Mouse (Mus musculus) spleen, adult 2 months (tissue): ENCODE measurements around the gene Atp13a4. TPM values are rescaled to one million over a fixed set of nuclear protein-coding genes. Genes with fewer than 3 reads are reported as not detected.

Experiments used
- DNase-seq, 2 experiments: peaks; one replicate each; pipeline versions ENCODE4 v3.0.0 to v3.0.0-alpha.2; 2012 to 2021; ENCODE audit warnings: low spot score in 2 of 2, low read depth in 1 of 2
- H3K27ac ChIP-seq: fragments of 200-500 bp; 2 replicates; pipeline ENCODE4 v1.5.1; 2012; ENCODE audit warnings: low read length, inconsistent platforms; ENCODE audit not compliant: insufficient read depth
- H3K27me3 ChIP-seq: fragments of 200-500 bp; 2 replicates; pipeline ENCODE4 v1.6.1; 2012; ENCODE audit warnings: mild to moderate bottlenecking, moderate library complexity, low read length, inconsistent platforms; ENCODE audit not compliant: control insufficient read depth, insufficient read depth
- H3K36me3 ChIP-seq: fragments of 200-500 bp; 2 replicates; pipeline ENCODE4 v1.6.1; 2012; ENCODE audit warnings: mild to moderate bottlenecking, low read length, inconsistent platforms; ENCODE audit not compliant: control insufficient read depth, insufficient read depth
- H3K4me1 ChIP-seq: fragments of 200-500 bp; 2 replicates; pipeline ENCODE4 v1.6.1; 2011; ENCODE audit warnings: inconsistent platforms; ENCODE audit not compliant: control insufficient read depth, insufficient read depth, insufficient read length
- H3K4me3 ChIP-seq: fragments of 200-500 bp; 2 replicates; pipeline ENCODE4 v1.5.1; 2011; ENCODE audit warnings: mild to moderate bottlenecking, inconsistent platforms; ENCODE audit not compliant: insufficient read depth, insufficient read length; ENCODE audit errors: extremely low read depth
- CTCF ChIP-seq: fragments of 200-500 bp; IDR thresholded peaks from 2 replicates; pipeline ENCODE4 v1.5.1; 2011; ENCODE audit warnings: mild to moderate bottlenecking, inconsistent platforms; ENCODE audit not compliant: insufficient read depth, insufficient read length, insufficient replicate concordance; ENCODE audit errors: extremely low read depth
- POLR2A ChIP-seq: fragments of 200-500 bp; IDR thresholded peaks from 2 replicates; pipeline ENCODE4 v1.6.1; 2011; ENCODE audit warnings: low read depth, low read length, inconsistent platforms
- WGBS: fragments of 180-500 bp; shearing (Covaris S2); methylation state at CpG from one replicate; pipeline ENCODE4 v1.1.7; 2018; 5-methylcytosine and 5-hydroxymethylcytosine counted together
- polyA plus RNA-seq: library from polyadenylated mRNA; depleted of rRNA; stranded (reverse); fragments of >200 nt; gene quantifications from 2 replicates; pipeline ENCODE4 v1.2.3, GENCODE M21; 2012

Atp13a4 gene
- polyA plus RNA-seq, 1 experiment, result not detected

DNA sequence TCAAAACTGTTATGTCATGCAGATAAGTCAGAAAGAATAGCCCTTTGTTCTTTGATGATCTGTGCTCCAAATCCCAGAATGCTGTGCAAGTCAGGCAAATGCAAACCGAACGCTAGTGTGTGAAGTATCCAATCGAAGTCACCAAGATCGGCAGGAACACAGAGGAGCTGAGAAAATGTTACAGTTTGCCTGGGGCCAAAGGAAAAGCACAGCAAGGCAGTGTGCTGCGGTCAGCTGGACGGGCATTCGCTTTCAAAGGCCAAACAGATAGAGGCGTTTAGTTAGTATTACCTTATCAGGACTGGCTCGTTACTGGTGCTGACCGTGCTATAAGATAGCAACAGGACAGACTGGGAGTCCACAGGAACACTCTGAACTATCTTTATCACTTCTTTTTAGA is 15.8 kb upstream of the Atp13a4 start:
- no peak overlapping the region for H3K27ac ChIP-seq
- 63% methylated on average over 10 of the region's 10 CpGs for WGBS
- H3K4me3 ChIP-seq, result no peak overlapping the region
- DNase-seq, result no peak
- TF ChIP-seq CTCF, result no peak
- TF ChIP-seq POLR2A, result no peak
- no peaks in the 10 kb centered on the region for H3K4me1 ChIP-seq
- H3K36me3 ChIP-seq, result no peaks in the 10 kb centered on the region
- H3K27me3 ChIP-seq, result no peaks in the 10 kb centered on the region

DNA sequence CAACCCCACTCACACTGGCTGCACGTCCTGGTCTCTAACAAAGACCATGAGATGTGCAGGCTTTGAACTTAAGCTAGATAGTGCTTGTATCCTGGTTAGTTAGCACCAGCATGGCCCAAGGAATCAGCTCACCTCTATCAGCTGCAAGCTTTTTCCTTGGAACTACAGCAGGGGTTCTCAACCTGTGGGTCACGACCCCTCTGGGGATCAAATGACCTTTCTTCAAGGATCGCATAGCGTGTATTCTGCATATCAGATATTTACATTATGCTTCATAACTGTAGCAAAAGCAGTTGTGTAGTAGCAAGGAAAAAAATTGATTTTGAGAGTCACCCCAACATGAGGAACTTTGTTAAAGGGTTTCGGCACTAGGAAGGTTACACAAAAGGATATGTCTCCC is 15.0 kb upstream of the Atp13a4 start:
- no peaks in the 10 kb centered on the region for H3K27me3 ChIP-seq
- 88% methylated on average over 5 of the region's 5 CpGs for WGBS
- H3K36me3 ChIP-seq, result no peaks in the 10 kb centered on the region
- DNase-seq, result no peak
- TF ChIP-seq POLR2A (no peak), CTCF (no peak)
- H3K4me3 ChIP-seq, result no peak overlapping the region
- no peak overlapping the region for H3K27ac ChIP-seq
- no peaks in the 10 kb centered on the region for H3K4me1 ChIP-seq

- H3K4me1 ChIP-seq, result no peaks in the 10 kb centered on the region
These were observed 3.4 kb downstream of the Atp13a4 start for GRCm38 (mm10) chr16:29541261-29541683.

DNA sequence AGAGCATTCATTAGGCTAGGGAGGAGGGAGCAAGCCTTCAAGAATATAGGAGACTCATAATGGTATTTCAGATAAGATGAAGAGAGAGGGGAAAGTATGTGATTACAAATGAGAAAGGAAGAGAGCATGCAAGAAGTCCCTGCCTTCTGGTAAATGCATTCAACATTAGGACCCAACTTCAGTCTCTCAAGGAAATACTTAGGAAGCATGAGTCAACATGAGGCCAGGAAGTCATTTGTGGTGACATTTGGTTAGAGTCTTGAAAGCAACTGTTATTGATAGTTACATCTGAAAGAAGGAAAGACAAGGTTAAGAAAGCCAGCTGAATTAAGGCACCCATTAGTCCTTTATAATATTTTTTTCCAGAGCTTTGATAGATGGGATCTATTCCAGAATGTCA is 4.8 kb downstream of the Atp13a4 start:
- Histone ChIP-seq H3K4me1 (no peaks in the 10 kb centered on the region), H3K4me3 (no peak overlapping the region), H3K36me3 (no peaks in the 10 kb centered on the region), H3K27me3 (no peaks in the 10 kb centered on the region), H3K27ac (no peak overlapping the region)
- no peak for DNase-seq
- no peak for TF ChIP-seq POLR2A
- TF ChIP-seq CTCF, result no peak

More at GRCm38 (mm10) chr16:29541261-29541683, 3.4 kb downstream of the Atp13a4 start:
- H3K36me3 ChIP-seq, result no peaks in the 10 kb centered on the region
- TF ChIP-seq POLR2A (no peak), CTCF (no peak)
- no peak for DNase-seq
- H3K4me3 ChIP-seq, result no peak overlapping the region
- H3K27ac ChIP-seq, result no peak overlapping the region
- no peaks in the 10 kb centered on the region for H3K27me3 ChIP-seq
- WGBS, result 88% methylated on average over 11 of the region's 11 CpGs

DNA sequence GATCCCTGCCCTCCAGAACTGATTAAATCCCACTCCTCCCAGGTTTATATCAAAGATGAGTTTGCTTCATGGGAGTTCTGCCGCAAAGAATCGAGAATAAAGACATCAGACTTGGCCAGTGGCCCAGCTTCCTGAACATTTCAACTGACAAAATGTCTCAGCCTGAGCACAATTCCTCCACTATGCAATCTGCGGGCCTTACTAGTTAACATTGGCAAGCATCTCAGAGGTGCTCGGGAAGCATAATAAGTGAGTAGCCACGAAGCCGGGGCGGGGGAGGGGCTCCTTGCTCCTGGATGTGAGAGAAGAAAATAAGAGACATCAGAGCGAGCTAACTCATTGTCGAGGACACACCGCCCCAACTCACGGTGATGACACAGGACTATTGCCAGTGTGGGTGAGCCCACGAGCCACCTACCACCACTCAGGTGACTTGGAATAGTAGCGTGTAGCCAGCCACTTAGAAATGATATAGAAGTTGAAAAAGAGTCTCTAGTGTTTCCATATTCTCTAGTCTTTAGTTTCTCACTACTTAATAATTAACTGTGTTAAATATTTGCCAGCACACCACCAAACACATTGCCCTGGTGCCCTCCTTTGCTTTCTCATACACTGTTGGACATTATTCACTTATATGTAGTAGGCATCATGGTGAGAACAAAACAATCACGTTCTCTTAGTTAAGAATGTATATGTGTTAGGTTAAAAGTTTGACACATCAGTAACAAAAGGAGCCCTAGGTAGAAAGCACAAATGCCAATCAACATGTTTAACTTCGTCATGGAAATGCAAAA is 8.1 kb downstream of the Atp13a4 start:
- no peaks in the 10 kb centered on the region for H3K4me1 ChIP-seq
- H3K27me3 ChIP-seq, result no peaks in the 10 kb centered on the region
- H3K4me3 ChIP-seq, result no peak overlapping the region
- DNase-seq, result no peak
- H3K36me3 ChIP-seq, result no peaks in the 10 kb centered on the region
- no peak overlapping the region for H3K27ac ChIP-seq
- 79% methylated on average over 15 of the region's 15 CpGs for WGBS
- TF ChIP-seq CTCF, result no peak
- no peak for TF ChIP-seq POLR2A

DNA sequence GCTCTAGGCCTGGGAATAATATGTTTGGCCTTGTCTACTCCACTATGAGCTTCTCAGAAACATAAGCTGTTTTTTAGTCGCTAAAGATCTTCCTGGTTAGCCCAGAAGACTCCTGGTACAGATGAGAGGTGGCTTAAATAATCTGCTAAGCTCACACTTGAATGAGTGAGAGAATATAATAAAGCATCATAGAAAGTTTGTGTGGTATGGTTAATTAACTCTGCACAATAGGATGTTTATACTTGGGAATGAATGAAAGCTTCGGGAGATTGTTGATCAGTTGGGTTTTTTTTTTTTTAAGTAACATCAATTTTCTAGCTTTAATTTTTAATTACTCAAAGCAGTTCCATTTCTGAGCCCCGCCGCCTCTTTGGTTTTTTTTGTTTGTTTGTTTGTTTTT is 8.8 kb downstream of the Atp13a4 start:
- no peak overlapping the region for H3K27ac ChIP-seq
- DNase-seq, result no peak
- TF ChIP-seq POLR2A (no peak), CTCF (no peak)
- no peaks in the 10 kb centered on the region for H3K36me3 ChIP-seq
- no peak overlapping the region for H3K4me3 ChIP-seq
- no peaks in the 10 kb centered on the region for H3K4me1 ChIP-seq
- H3K27me3 ChIP-seq, result no peaks in the 10 kb centered on the region
- WGBS, result 81% methylated on average over 4 of the region's 4 CpGs

DNA sequence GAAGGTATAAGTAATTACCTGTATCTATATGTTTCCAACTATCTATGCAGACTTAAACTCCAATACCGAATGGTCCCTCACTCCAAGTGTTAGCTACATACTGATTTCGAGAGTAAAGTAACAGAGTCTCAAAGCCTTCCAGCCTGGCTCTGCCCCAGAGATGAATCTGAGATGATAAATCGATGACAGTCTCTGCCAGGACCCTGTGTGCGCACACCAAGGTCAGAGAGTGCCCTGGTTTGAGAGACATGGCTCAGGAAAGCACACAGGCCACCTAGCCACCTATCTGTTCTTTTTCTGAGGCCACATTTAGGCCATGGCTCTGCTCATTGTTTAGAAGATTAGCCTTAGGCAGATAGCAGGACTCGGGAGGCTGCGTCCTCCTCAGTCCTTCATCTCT is 11.0 kb downstream of the Atp13a4 start:
- DNase-seq, result no peak
- H3K27me3 ChIP-seq, result no peaks in the 10 kb centered on the region
- H3K4me1 ChIP-seq, result no peaks in the 10 kb centered on the region
- no peaks in the 10 kb centered on the region for H3K36me3 ChIP-seq
- 80% methylated on average over 6 of the region's 6 CpGs for WGBS
- no peak overlapping the region for H3K4me3 ChIP-seq
- H3K27ac ChIP-seq, result no peak overlapping the region
- no peak for TF ChIP-seq POLR2A
- no peak for TF ChIP-seq CTCF
